Mouse (Mus musculus): Measurements from ENCODE around the gene Ahcyl1.
"Not testable (repeated sequence)": the region's sequence is repeated elsewhere in the genome, so short reads cannot be mapped to it uniquely, and the experiment has no call there.

The Ahcyl1 gene

DNA sequence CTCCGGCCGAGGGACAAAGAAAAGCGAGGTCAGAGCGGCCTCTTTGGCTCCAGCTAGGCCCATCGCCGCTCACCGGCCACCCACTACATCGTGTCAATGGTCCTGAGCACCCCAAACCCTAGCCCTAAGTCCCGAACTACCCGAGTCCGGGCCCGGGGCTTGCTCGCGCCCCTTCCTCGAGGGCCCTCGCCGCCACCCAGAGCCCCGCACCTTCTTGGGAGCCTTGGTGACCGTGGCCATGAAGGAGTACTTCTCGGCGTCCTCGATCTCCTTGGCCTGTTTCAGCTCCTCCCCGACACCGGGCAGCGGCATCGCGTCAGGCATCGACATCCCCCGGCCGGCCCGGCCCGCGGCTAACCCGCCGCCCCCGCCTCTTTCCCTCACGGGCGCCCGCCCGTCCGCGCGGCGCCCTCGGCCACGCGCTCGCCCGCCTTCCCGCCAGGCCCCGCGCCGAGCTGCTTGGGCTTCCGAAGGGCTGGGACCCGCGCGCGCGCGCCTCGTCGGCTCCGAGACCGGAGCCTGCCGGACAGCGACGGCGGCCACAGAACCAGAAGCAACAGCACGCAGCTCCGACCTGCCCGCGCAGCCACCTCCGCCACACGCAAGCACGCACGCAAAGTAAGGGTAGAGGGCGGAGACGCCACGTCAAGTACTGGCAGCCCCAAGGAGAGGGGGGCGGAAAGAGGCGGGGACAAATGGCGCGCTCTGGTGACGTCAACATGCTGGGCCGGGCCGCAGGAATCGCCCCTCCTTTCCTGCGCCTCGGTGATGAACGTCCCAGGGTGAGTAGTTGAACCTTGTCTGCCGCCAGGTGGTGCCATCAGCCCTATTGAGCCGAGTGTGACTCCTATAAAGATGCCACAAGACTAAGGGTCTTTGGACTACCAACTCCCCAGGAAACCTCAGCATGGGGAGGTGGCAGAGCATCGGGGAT lies at the start of gene Ahcyl1:
Gene Ahcyl1 (minus strand): TSS at position 613 of the 934 bp plus-strand sequence.
- DNase-seq (ENCODE audit: low read depth), result peak; percentile 98

DNA sequence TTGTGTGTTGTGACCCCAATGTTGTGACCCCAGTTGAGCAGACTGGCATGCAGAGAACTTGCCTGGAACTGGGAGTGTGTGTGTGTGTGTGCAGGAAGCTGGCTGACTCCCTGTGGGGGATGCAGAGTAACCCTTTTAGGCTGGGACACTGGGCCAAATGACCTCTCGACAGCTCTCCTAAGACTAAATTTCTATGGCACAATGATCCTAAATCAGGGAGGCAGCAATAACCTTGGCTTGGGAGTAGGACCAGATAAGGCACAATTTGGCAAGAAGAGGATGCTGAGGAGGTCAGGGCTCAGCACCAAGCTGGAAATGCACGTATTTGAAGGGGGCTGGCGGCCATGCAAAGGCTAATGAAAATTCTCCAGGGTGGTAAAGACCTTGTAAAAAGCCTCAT lies 49.7 kb upstream of the Ahcyl1 start:
- DNase-seq (ENCODE audit: low read depth), result no peak

DNA sequence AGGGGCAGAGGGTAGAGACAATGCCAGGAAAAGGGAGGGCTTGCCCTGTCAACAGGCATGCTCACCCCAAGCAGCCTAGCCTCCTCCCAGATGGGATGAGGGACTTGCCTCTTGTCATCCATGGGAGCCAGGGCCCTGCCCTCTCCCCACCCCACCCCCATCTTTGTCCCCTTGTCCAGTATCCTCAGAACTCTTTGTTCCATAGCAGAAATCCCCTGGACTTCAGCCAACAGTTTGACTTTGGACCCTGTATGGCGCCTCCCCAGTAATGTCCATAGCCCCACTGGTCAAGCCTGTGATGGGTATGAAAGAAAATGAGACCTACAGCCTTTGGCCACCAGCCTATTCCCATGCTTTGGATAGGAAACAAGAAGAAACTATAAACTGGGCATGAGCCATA lies 47.3 kb upstream of the Ahcyl1 start:
- no peak for DNase-seq (ENCODE audit: low read depth)

DNA sequence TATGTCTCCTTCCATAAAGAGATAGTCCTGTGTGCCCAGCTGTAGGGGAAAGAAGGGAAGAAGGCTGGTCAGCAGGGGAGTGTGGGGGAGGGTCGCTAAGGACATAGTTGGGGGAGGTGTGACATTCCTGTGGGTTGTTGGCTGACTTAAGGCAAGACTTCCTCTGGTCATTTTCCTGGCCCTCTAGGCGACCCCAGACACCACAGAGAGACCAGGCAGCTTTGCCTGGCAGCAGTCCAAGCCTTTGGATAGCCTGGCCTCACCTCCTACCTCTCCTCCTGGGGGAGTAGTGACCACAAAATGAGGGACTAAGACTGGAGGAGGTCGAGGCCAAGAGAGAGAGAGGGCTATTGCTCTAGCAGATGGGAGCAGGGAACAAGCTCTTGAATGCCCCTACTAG lies 46.7 kb upstream of the Ahcyl1 start:
- DNase-seq (ENCODE audit: low read depth), result no peak

DNA sequence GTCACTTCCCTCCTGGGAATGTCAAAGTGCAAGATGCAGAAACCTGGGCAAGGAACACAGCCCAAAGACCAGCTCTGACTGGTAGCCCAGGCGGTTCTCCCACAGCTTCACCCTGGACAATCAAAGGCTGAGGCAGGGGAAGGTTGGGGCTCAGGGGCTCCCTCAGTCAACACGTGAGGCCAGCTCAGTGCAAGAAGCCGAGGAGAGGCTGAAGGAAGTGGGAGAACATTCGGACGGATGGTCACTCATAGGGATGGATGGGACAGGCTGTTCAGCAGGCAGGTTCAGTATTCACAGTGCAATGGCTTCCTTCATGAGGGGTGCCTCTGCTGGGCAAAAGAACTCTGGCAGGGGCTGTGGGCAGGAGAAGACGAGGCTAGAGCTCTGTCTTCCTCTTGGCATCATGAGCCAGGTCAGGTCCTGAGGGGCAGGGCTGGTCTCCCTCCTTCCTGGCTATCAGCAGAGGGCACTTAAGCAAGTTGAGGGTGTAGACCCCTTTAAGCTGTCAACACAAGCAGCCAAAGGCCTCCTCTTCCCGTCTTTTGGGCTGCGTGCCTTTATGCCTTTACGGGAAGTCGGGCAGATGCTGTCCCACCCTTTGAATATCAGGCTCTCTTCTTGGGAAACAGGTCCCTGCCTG lies 45.8 kb upstream of the Ahcyl1 start:
- no peak for DNase-seq (ENCODE audit: low read depth)

DNA sequence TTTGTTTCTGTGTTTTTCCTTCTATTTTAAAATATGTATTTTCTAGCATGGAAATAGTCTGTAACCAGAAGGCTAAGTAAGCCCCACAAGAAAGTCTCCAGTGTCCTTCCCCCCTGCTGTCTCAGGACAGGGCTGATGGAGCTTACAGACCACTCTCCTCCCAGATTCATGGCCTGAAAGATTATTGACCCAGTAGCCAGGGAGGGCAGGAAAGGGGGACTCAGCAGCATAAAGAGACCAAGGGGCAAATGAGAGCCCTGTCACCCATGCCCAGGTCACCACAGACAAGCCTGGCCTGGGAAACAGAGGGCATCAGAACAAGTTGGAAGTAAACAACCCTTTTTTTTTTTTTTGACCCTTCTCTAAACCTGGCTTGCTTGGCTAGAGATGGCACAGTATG lies 45.0 kb upstream of the Ahcyl1 start:
- DNase-seq (ENCODE audit: low read depth), result no peak

DNA sequence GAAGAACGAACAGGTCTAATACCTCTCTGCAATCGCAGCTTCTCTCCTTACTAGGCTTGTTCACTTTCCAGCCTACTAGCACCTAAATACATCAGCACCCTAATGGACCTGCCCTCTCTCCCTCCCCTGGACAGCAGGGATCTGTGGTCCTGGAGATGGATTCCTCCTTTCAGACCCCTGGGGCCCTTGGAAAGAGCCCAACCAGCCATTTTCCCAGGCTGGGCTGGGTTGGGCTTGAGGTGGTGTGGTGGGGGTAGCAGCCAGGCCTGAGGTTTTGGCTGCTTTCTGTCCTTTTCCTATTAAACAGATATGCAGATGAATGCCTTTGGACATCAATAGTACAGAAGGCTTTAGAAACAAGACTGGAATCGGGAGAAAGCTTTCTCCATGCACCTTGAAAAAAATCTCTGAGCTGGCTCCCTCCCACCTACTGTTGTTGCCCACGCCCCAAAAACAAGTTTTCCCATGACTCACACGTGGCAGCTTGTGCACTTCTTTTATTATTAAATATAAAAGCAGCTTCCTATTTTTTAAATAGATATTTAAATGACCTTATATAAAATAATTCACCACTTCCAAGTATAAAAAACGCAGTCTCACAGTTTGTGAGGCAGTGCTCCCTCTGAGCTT lies 44.3 kb upstream of the Ahcyl1 start:
- DNase-seq (ENCODE audit: low read depth), result no peak

DNA sequence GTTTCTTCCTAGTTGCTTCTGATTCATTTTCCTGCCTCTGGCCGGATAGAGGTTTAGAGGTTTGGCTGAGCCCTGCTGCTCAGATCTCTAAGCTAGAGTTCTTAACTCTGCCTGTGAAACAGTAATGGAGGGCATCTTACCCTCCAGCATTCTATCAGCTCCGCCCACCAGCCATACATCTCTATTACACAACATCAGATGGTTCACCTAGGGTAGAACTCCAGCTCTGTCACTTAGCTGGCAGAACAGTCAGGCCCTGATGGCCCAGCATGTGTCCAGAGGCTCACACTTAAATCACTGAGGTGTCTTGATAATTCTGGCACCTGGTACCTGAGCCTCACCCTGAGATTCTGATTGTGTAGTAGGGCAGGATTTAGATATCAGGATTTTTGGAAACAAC lies 43.6 kb upstream of the Ahcyl1 start:
- no peak for DNase-seq (ENCODE audit: low read depth)

DNA sequence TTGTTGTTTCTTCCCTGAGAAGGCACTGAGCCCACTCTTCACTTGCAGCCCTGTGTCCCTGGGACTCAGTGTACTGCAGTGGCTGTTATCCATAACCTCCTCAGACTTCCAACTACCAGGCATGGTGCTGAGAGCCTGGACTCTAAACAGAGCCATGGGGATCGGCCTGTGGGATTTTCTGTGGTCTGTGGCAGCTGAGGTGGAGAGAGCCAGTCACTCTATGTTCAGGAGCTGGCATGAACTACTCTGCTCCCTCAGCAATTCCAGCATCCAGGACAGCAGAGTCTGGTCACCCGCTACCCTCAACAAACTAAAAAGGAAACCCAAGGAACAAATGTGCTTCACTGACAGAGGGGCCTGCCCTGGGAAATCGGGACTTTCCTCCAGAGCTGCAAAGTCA lies 43.1 kb upstream of the Ahcyl1 start:
- DNase-seq (ENCODE audit: low read depth), result no peak

DNA sequence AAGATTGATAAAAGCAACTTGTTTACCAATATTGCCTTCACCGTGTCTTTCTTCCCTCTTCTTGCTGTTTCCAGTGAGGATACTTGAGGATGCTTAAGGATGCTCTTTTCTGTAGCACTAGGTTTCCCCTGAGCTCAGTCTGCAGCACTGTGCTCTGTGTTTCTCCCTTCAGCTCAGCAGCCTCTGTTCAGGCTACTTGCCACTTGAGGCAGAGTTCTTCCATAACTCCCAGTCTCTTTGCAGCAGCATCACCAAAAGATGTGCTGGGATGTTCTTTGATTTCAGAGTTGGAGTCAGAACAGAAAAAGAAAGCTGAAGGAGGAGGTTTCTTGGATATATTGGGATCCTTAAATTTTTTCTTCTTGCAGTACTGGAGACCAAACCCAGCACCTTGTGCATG lies 42.3 kb upstream of the Ahcyl1 start:
- no peak for DNase-seq (ENCODE audit: low read depth)

DNA sequence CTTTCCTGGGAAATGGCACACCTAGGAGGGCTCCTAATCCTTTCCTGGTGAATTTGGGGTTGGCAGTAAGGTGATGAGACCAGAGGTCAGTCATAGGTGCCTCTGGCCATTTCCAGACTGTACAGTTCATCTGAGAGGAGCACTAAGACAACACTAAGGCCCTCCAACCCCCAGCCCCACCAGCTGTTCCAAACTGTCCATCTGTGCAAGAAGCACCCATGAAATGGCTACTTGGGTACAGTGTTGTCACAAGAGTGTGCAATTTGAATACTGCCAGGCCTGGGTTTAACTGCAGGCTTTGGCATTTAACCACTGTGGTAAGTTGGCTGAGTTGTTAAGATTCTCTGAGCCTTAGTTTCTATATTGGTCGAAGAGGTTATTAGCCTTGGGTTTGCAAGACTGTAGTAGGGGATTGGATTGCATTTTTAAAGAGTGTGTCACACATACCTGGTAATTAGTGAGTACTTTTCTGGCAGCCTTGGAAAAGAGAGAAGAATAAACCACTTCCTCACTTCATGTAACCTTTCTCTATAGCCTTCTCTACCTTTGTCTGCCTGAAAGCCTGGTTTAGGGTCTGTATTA lies 41.3 kb upstream of the Ahcyl1 start:
- DNase-seq (ENCODE audit: low read depth), result no peak

DNA sequence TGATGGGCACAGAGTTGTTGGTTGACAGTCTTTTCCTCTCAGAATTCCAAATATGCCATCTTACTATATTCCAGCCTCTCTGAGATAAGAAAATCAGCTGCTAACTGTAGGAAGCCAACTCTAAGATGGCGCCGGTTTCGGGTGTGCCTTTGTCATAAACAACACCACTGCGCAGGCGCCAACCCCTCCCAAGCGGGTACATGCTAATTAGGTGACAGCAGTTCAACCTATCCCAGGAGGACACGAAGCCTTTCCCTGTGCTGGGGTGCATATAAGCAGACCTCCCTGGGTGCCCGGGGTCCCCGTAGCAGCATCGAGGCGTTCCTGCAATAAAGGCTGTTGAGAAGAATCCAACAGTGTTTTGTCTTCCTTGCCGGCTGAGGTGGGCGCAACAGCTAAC lies 39.3 kb upstream of the Ahcyl1 start:
- not testable (repeated sequence) for DNase-seq (ENCODE audit: low read depth)

DNA sequence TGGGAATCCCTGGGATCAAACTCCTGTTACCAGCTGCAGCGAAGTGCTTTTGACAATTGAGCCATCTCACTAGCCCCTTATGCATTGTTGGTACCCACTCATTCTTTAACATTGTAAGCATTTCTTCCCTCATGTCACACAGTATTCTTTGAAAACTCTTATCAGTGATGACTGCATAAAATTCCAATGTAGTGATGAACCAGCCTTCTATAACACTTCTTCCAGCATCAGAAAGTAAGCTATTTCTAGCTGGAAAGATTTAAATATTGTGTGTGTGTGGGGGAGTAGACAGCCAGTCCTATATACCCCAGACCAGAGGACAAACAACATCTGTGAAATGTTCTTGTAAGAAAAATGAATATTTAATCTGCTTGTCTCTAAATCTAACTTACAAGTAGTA lies 37.0 kb upstream of the Ahcyl1 start:
- DNase-seq (ENCODE audit: low read depth), result no peak

DNA sequence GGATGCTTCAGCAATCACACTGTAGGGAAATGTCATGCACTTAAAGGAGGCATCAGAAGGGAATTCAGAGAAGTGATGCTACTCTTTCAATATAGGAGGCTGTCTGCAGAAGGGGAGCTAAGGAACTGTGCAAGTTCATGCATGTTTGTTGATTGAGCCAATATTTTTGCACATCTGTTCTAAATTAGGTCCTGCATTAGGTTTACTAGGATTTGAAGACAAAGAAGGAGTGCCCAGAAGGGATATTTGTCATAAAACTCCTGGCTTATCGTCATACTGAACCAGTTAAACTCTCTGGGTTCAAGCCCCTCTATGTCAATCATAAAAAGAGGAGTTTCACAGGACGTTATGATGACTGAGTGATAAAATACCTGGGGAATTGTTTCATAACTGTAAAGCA lies 33.9 kb upstream of the Ahcyl1 start:
- no peak for DNase-seq (ENCODE audit: low read depth)

DNA sequence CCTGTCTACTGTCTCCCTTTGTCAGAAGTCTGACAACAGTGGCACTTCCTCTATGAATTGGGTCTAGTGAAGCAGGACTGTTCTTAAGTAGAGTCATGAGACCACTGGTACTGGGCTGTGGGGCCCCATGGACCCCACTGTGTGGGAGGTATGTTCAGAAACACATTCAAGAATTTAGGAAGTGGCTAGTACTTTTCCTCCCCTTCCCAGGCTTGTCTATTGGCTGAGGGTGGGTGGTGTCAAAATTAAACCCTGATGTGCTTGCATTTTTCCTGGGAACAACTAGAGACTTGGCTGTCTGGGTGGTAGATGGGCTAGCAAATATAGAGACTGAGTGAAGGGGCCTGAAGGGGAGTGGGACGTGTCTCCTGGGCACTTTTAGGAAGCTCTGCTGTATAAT lies 32.1 kb upstream of the Ahcyl1 start:
- DNase-seq (ENCODE audit: low read depth), result no peak

DNA sequence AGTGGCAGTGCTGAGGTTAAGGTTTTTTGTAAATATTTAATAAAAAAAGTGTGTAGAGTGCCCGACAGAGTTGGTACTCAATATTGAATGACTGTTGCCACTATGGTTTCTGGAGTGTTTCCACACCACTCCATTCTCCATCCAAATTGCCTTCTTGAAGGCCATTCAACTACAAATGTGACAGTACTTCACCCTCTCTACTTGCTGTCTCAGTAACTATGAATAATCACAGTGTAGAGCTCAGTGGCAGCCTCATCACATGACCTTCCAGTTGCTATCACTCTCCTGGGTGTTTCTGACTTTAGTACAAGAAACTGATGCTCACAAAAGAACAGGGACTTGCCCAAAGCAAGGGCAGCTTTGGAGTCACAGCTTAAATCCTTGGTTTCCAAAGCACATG lies 19.6 kb upstream of the Ahcyl1 start:
- no peak for DNase-seq (ENCODE audit: low read depth)

DNA sequence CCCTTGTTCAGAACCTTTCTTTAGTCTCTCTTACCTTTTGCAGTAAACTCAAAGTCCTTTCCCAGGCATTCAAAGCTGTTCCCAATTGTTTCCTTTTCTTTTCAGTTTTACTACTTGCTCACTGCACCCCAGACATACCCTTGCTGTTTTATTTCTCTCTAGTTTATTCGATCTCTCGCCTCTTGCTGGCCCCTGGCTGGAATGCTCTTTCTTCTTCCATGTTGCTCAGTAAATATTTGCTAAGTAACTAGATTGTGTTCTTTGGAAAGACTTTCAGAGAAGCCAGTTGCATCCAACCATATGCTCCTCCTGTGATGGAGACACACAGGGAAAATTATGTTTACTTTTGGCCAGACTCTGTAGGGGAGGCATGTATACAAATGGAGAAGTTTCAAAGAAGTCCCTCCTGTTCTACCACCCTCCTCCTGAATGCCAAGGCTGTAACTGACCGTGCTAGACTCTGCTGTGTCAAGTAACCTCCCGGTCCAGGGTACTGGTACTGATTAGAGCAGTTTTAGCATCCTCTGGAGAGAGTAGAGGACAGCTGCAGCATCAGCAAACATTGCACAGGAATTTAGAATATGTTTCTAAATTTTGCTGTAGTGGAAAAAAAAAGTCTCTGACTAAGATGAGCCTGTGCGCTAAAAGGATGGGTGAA lies 18.0 kb upstream of the Ahcyl1 start:
- DNase-seq (ENCODE audit: low read depth), result no peak

DNA sequence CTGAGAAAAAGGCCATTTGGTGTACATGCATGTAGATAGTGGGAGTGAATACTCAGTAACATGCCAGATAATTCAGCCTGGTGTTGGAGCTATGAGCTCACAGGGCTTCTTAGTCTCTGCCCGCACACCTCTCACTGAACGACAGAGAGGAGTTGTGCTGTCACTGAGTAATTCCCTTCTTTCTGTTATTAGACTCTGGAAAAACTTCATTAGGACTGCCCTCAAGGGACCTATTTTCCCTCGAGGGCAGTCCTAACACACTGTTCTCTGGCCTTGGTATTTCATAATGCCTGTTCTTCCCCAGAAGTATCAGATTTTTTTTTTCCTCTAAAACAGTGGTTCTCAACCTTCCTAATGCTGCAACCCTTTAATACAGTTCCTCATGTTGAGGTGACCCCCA lies 15.7 kb upstream of the Ahcyl1 start:
- DNase-seq (ENCODE audit: low read depth), result no peak

DNA sequence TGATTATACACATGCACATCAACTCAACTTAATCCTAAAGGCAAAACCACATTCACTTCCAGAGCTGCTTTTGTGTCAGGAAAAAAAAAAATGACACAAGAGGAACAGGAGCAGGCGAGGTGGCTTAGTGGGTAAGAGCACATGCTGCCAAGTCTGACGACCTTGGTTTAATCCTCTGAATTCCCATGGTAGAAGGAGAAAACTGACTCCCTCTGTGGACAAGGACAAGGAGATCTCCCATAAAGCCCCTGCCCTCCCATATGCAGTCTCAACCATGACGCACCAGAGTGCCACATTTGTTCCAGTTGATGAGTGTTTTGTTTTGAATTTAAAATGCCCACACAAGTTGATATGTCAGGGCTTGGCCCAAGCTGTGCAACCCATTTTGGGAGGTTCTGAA lies 12.8 kb upstream of the Ahcyl1 start:
- no peak for DNase-seq (ENCODE audit: low read depth)

DNA sequence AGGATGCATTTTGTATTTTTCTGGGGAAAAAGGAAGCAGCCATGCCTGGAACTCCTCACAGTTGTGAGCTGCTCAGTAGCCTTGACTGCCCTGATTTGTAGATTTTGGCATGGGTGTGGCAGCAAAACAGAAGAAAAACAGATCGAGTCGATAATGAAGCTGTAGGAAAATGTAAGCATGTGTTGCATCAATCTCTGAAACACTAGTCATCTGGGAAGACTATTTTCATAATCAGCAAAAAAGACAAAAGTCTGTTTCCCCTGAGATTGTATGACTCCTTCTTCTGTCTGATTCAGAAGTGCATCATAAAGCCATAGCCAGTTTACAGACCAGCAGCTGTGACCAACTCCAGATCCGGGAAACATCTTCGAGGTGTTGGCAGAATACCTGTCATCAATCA lies 10.9 kb upstream of the Ahcyl1 start:
- no peak for DNase-seq (ENCODE audit: low read depth)

DNA sequence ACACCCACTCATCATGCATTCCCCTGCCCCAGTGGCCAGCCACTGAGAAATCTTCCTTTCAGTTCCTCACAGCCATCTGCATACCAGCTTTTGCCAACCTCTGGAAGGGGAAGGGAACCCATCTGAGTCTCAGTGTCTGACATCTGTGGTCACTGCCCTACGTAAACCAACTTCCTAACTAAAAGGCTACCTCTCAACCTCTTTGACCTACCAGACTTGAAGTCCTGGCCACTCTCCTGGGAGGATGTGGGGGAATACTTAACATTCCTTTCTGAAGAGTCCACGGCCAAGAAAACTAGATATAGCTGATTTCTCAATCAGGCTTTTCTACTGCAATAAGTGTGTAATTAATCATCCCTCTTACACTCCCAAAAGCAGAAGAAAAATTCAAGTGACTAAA lies 9.8 kb upstream of the Ahcyl1 start:
- DNase-seq (ENCODE audit: low read depth), result no peak

DNA sequence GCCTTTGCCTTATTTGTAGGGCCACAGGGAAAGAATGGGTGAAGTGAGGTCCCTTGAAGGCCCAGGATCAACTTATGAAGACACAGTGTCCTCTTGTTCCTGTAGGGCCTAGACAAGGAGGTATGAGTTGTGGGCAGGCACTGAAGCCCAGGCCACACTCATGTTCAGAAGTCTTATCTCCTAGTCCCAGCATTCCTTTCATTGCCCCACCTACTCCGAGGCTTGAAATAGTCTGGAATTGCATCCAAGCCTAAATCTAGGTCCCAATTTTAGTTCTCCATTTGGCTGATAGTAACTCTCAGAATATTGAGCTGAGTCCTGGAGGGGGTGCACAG lies 8.0 kb upstream of the Ahcyl1 start:
- DNase-seq (ENCODE audit: low read depth), result no peak
